Mouse (Mus musculus): ENCODE results near the gene Nmt1.

The Nmt1 gene

GRCm38 (mm10) chr11:103043982-103044381 lies 16.0 kb downstream of the Nmt1 start:
- Histone ChIP-seq H3K27me3 (ENCODE audit: control insufficient read depth, insufficient read depth, low read length, poor library complexity, severe bottlenecking) (no peaks in the 10 kb centered on the region), H3K36me3 (ENCODE audit: control insufficient read depth, insufficient read depth, low read length, poor library complexity, severe bottlenecking) (peaks cover 14% of the 10 kb centered on the region)

GRCm38 (mm10) chr11:103046286-103046685 lies 18.3 kb downstream of the Nmt1 start:
- H3K27me3 ChIP-seq (ENCODE audit: control insufficient read depth, insufficient read depth, low read length, poor library complexity, severe bottlenecking), result no peaks in the 10 kb centered on the region
- peaks cover 14% of the 10 kb centered on the region for H3K36me3 ChIP-seq (ENCODE audit: control insufficient read depth, insufficient read depth, low read length, poor library complexity, severe bottlenecking)
- no peak for DNase-seq (ENCODE audit: low read depth, low spot score)

More at GRCm38 (mm10) chr11:103043982-103044381, 16.0 kb downstream of the Nmt1 start:
- DNase-seq (ENCODE audit: low read depth, low spot score), result no peak

GRCm38 (mm10) chr11:103049611-103050010 lies 21.6 kb downstream of the Nmt1 start:
- H3K27me3 ChIP-seq (ENCODE audit: control insufficient read depth, insufficient read depth, low read length, poor library complexity, severe bottlenecking), result no peaks in the 10 kb centered on the region
- no peak for DNase-seq (ENCODE audit: low read depth, low spot score)
- peaks cover 18% of the 10 kb centered on the region for H3K36me3 ChIP-seq (ENCODE audit: control insufficient read depth, insufficient read depth, low read length, poor library complexity, severe bottlenecking)

- H3K27me3 ChIP-seq (ENCODE audit: control insufficient read depth, insufficient read depth, low read length, poor library complexity, severe bottlenecking), result no peaks in the 10 kb centered on the region
- no peak for DNase-seq (ENCODE audit: low read depth, low spot score)
- peaks cover 15% of the 10 kb centered on the region for H3K36me3 ChIP-seq (ENCODE audit: control insufficient read depth, insufficient read depth, low read length, poor library complexity, severe bottlenecking)
Observed at GRCm38 (mm10) chr11:103050153-103050552, 22.2 kb downstream of the Nmt1 start.

- Histone ChIP-seq H3K27me3 (ENCODE audit: control insufficient read depth, insufficient read depth, low read length, poor library complexity, severe bottlenecking) (no peaks in the 10 kb centered on the region), H3K36me3 (ENCODE audit: control insufficient read depth, insufficient read depth, low read length, poor library complexity, severe bottlenecking) (peaks cover 16% of the 10 kb centered on the region)
- no peak for DNase-seq (ENCODE audit: low read depth, low spot score)
Observed at GRCm38 (mm10) chr11:103051249-103051691, 23.3 kb downstream of the Nmt1 start.

GRCm38 (mm10) chr11:103052078-103052477 lies 24.1 kb downstream of the Nmt1 start:
- H3K27me3 ChIP-seq (ENCODE audit: control insufficient read depth, insufficient read depth, low read length, poor library complexity, severe bottlenecking), result no peaks in the 10 kb centered on the region
- peaks cover 13% of the 10 kb centered on the region for H3K36me3 ChIP-seq (ENCODE audit: control insufficient read depth, insufficient read depth, low read length, poor library complexity, severe bottlenecking)
- DNase-seq (ENCODE audit: low read depth, low spot score), result no peak

GRCm38 (mm10) chr11:103053191-103054076 lies 25.4 kb downstream of the Nmt1 start:
- DNase-seq (ENCODE audit: low read depth, low spot score), result no peak
- Histone ChIP-seq H3K27me3 (ENCODE audit: control insufficient read depth, insufficient read depth, low read length, poor library complexity, severe bottlenecking) (no peaks in the 10 kb centered on the region), H3K36me3 (ENCODE audit: control insufficient read depth, insufficient read depth, low read length, poor library complexity, severe bottlenecking) (peaks cover 19% of the 10 kb centered on the region)

- peaks cover 21% of the 10 kb centered on the region for H3K36me3 ChIP-seq (ENCODE audit: control insufficient read depth, insufficient read depth, low read length, poor library complexity, severe bottlenecking)
- H3K27me3 ChIP-seq (ENCODE audit: control insufficient read depth, insufficient read depth, low read length, poor library complexity, severe bottlenecking), result no peaks in the 10 kb centered on the region
- DNase-seq (ENCODE audit: low read depth, low spot score), result peak; percentile 85
Observed at GRCm38 (mm10) chr11:103054798-103055197, 26.8 kb downstream of the Nmt1 start.

GRCm38 (mm10) chr11:103056636-103057035 lies 28.6 kb downstream of the Nmt1 start:
- DNase-seq (ENCODE audit: low read depth, low spot score), result no peak
- Histone ChIP-seq H3K36me3 (ENCODE audit: control insufficient read depth, insufficient read depth, low read length, poor library complexity, severe bottlenecking) (peaks cover 25% of the 10 kb centered on the region), H3K27me3 (ENCODE audit: control insufficient read depth, insufficient read depth, low read length, poor library complexity, severe bottlenecking) (no peaks in the 10 kb centered on the region)

GRCm38 (mm10) chr11:103058499-103059085 lies 30.6 kb downstream of the Nmt1 start:
- no peaks in the 10 kb centered on the region for H3K27me3 ChIP-seq (ENCODE audit: control insufficient read depth, insufficient read depth, low read length, poor library complexity, severe bottlenecking)
- DNase-seq (ENCODE audit: low read depth, low spot score), result no peak

GRCm38 (mm10) chr11:103066191-103067050 lies 38.4 kb downstream of the Nmt1 start:
- no peak for DNase-seq (ENCODE audit: low read depth, low spot score)
- H3K36me3 ChIP-seq (ENCODE audit: control insufficient read depth, insufficient read depth, low read length, poor library complexity, severe bottlenecking), result peaks cover 20% of the 10 kb centered on the region
- H3K27me3 ChIP-seq (ENCODE audit: control insufficient read depth, insufficient read depth, low read length, poor library complexity, severe bottlenecking), result no peaks in the 10 kb centered on the region

More at GRCm38 (mm10) chr11:103058499-103059085, 30.6 kb downstream of the Nmt1 start:
- peaks cover 30% of the 10 kb centered on the region for H3K36me3 ChIP-seq (ENCODE audit: control insufficient read depth, insufficient read depth, low read length, poor library complexity, severe bottlenecking)

- no peak for DNase-seq (ENCODE audit: low read depth, low spot score)
- H3K27me3 ChIP-seq (ENCODE audit: control insufficient read depth, insufficient read depth, low read length, poor library complexity, severe bottlenecking), result no peaks in the 10 kb centered on the region
- H3K36me3 ChIP-seq (ENCODE audit: control insufficient read depth, insufficient read depth, low read length, poor library complexity, severe bottlenecking), result peaks cover 20% of the 10 kb centered on the region
Observed at GRCm38 (mm10) chr11:103067051-103067361, 39.0 kb downstream of the Nmt1 start.

GRCm38 (mm10) chr11:103067457-103068001 lies 39.5 kb downstream of the Nmt1 start:
- no peak for DNase-seq (ENCODE audit: low read depth, low spot score)
- Histone ChIP-seq H3K36me3 (ENCODE audit: control insufficient read depth, insufficient read depth, low read length, poor library complexity, severe bottlenecking) (peaks cover 18% of the 10 kb centered on the region), H3K27me3 (ENCODE audit: control insufficient read depth, insufficient read depth, low read length, poor library complexity, severe bottlenecking) (no peaks in the 10 kb centered on the region)

GRCm38 (mm10) chr11:103068272-103068671 lies 40.3 kb downstream of the Nmt1 start:
- DNase-seq (ENCODE audit: low read depth, low spot score), result no peak
- Histone ChIP-seq H3K36me3 (ENCODE audit: control insufficient read depth, insufficient read depth, low read length, poor library complexity, severe bottlenecking) (peaks cover 14% of the 10 kb centered on the region), H3K27me3 (ENCODE audit: control insufficient read depth, insufficient read depth, low read length, poor library complexity, severe bottlenecking) (no peaks in the 10 kb centered on the region)
